In genomic region chr6:39389988-39390387, GRCm38 (mm10) we compare ENCODE assay signal across 10 mouse cellular contexts. TPM values are rescaled to one million over a fixed set of nuclear protein-coding genes. Genes with fewer than 3 reads are reported as not detected.
"Had no signal": no experiment of that assay in that cellular context is flagged by ENCODE, and none has a peak within 500 bp of the region (broad histone marks: within the 10 kb centered on the region; RNA-seq: fewer than 3 reads in every experiment).

No protein-coding gene starts in this region.

- ATAC-seq: lung, postnatal 0 days had no signal

- DNase-seq: kidney, adult 9 months; kidney, postnatal 36 days; left cerebral cortex, postnatal 4 days; lung, adult 2 months; lung, postnatal 36 days; midbrain, embryonic 14.5 days; thymus, postnatal 36 days had no signal

RNA-seq across cellular contexts. Expression of gene Rab19, which starts 9.0 kb away (rescaled TPM):
- total RNA-seq: layer of hippocampus, adult 2 months; layer of hippocampus, postnatal 10 days; left cerebral cortex, postnatal 4 days had no signal
